Mouse (Mus musculus): ENCODE measurements around the gene Galns. TPM values are rescaled to one million over a fixed set of nuclear protein-coding genes. Genes with fewer than 3 reads are reported as not detected.

The Galns gene
- polyA plus RNA-seq, 1 experiment: 0.07 TPM

DNA sequence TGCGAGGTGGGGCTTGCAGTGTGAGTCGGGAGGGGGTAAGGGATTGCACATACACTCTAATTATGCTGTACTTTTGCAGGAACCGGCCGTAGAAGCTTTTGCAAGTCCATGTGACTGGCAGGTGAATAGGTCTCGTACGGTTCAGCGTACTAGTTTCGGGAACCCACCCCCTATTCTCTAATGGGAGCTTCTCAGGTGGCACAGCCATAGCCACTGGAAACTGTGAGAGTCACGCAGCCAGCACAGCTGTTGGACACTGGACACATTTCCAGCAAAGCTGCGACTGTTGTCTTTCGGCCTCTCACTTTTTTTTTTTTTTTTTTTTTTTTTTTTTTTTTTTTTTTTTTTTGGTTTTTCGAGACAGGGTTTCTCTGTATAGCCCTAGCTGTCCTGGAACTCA lies 4.5 kb downstream of the Galns start:
- no peaks in the 10 kb centered on the region for H3K36me3 ChIP-seq (ENCODE audit: control insufficient read depth)
- no peak overlapping the region for H3K4me3 ChIP-seq (replicated peaks)
- H3K4me1 ChIP-seq (ENCODE audit: control insufficient read depth): peaks cover 12% of the 10 kb centered on the region
- H3K27me3 ChIP-seq (ENCODE audit: control insufficient read depth): no peaks in the 10 kb centered on the region; the same call in 1 of the 2 replicates
- no peaks in the 10 kb centered on the region for H3K9me3 ChIP-seq (ENCODE audit: control insufficient read depth, low read length)
- TF ChIP-seq GATA1 (IDR thresholded peaks at IDR 0.05; ENCODE audit: low read length) (no peak), TAL1 (IDR thresholded peaks at IDR 0.05; ENCODE audit: low read length) (peak; percentile 36; the same call in 2 of the 3 replicates)

DNA sequence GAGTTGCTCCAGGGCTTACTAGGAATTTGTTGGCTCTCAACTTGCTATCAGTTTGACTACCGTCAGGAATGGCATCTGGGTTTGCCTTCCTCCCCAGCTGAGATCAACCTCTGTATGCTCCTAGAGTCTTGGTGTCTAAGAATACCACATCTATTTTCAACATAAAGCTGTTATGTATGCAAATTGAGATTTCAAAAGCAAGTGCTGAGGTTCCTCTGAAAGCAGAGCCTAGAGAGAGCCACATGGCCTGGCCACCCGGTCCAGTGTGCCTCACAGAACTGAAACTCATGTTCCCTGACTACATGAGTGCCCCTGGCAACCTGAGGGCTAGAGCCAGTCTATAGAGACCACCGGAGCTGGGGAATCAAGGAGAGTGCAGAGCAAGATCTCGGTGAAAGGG lies 5.9 kb downstream of the Galns start:
- no peaks in the 10 kb centered on the region; the same call in 1 of the 2 replicates for H3K27me3 ChIP-seq (ENCODE audit: control insufficient read depth)
- H3K4me3 ChIP-seq (replicated peaks): no peak overlapping the region
- H3K4me1 ChIP-seq (ENCODE audit: control insufficient read depth): peaks cover 2% of the 10 kb centered on the region
- TF ChIP-seq TAL1 (IDR thresholded peaks at IDR 0.05; ENCODE audit: low read length) (no peak), GATA1 (IDR thresholded peaks at IDR 0.05; ENCODE audit: low read length) (no peak)
- no peaks in the 10 kb centered on the region for H3K9me3 ChIP-seq (ENCODE audit: control insufficient read depth, low read length)
- no peaks in the 10 kb centered on the region for H3K36me3 ChIP-seq (ENCODE audit: control insufficient read depth)

DNA sequence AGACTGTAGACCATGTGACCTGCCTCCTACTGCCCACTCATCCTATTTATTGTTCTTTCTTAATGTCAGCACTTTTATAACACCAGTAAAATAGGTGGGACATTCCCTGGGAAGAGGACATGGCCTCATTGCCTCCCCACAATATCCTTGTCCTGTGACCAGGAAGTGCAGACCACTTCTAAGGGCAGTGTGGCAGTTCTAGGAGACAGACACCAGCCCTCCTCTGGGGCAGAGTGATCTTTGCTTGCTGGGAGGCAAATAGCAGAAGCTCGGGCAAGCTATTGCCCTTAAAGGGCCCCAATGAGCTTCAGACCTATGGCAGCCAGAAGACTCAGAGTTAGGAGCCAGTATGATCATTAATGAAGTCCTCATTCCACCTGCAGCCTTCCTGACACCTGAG lies 6.6 kb downstream of the Galns start:
- no peak overlapping the region for H3K4me3 ChIP-seq (replicated peaks)
- no peaks in the 10 kb centered on the region for H3K9me3 ChIP-seq (ENCODE audit: control insufficient read depth, low read length)
- no peaks in the 10 kb centered on the region; the same call in 1 of the 2 replicates for H3K27me3 ChIP-seq (ENCODE audit: control insufficient read depth)
- H3K4me1 ChIP-seq (ENCODE audit: control insufficient read depth): peaks cover 1% of the 10 kb centered on the region; the same call in 1 of the 2 replicates
- H3K36me3 ChIP-seq (ENCODE audit: control insufficient read depth): no peaks in the 10 kb centered on the region
- TF ChIP-seq GATA1 (IDR thresholded peaks at IDR 0.05; ENCODE audit: low read length) (no peak), TAL1 (IDR thresholded peaks at IDR 0.05; ENCODE audit: low read length) (no peak)

DNA sequence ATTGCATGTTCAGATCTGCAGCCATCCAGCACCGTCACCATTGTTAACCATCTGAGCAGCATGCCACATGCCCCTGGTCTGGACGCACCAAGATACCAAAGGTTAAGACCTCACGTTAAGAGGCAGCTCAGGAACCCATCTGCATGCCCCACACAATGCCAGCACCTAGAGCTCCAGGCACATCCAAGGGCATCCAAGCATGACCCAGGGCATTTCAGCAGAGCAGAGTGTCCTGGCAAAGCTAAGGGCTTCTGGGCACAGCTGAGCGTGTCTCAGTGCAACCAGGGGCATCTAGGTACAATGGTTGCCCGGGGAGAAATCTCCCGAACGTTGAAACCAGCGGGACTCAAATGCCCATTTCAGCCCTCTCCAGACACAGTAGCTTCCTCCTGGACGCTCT lies 10.6 kb downstream of the Galns start:
- Histone ChIP-seq H3K36me3 (ENCODE audit: control insufficient read depth) (no peaks in the 10 kb centered on the region), H3K27me3 (ENCODE audit: control insufficient read depth) (no peaks in the 10 kb centered on the region; the same call in 1 of the 2 replicates), H3K4me3 (replicated peaks) (no peak overlapping the region), H3K9me3 (ENCODE audit: control insufficient read depth, low read length) (no peaks in the 10 kb centered on the region), H3K4me1 (ENCODE audit: control insufficient read depth) (no peaks in the 10 kb centered on the region)
- no peak for TF ChIP-seq TAL1 (IDR thresholded peaks at IDR 0.05; ENCODE audit: low read length)
- no peak for TF ChIP-seq GATA1 (IDR thresholded peaks at IDR 0.05; ENCODE audit: low read length)

DNA sequence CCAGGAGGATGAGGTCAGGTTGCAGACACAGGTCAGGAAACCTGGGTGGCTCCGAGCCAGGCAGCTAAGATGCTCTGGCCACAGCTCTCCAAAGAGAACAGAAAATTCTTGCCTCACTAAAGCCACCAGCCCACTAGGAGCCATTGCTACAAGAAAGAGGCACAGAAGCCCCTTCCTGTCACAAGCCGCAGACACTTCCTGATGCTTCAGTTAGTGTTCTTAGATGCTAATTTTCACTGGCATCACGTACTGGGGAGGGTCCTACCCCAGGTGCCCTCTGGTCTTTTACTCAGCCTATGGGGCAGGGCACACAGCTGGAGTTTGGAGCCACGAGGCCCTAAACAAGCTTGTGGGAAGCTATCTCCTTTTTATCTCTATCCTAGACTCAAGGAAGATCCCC lies 15.2 kb downstream of the Galns start:
- no peak for TF ChIP-seq GATA1 (IDR thresholded peaks at IDR 0.05; ENCODE audit: low read length)
- TF ChIP-seq TAL1 (IDR thresholded peaks at IDR 0.05; ENCODE audit: low read length): no peak
- no peaks in the 10 kb centered on the region; the same call in 1 of the 2 replicates for H3K36me3 ChIP-seq (ENCODE audit: control insufficient read depth)
- no peaks in the 10 kb centered on the region for H3K9me3 ChIP-seq (ENCODE audit: control insufficient read depth, low read length)
- H3K27me3 ChIP-seq (ENCODE audit: control insufficient read depth): no peaks in the 10 kb centered on the region
- H3K4me1 ChIP-seq (ENCODE audit: control insufficient read depth): peaks cover 6% of the 10 kb centered on the region
- H3K4me3 ChIP-seq (replicated peaks): no peak overlapping the region

DNA sequence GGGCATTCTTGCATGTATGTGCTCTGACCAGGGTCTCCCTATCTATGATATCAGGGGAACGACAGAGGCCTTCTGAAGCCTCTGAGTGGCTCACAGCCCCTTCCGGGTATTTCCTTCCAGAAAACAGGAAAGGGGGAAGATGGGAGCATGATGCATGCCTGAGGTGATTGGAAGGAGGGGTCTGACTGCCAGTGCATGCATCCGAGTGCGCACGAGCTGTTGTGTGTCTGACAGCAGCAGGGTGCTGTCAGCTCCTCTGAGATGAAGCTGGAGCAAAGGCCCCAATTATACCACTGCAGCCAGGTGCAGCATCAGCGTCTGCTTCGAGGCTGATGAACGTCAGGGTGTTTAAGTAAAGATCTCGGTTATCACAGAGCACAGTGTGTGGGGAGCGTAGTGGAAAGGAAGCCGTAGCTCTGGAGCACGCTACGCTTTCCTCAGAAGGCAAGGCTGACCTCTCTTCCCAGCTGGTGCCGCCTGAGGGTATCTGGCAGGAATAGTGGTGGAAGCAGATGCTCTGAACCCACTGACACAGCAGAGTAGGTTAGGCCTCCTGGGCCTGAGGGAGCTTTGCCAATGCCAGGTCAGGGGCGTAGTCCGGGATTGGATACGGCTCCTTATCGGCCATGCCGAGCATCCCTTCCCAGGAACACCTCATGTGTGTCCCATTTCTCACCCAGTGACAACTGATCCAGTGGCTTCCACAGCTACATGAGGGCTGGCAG lies 17.3 kb downstream of the Galns start:
- TF ChIP-seq GATA1 (IDR thresholded peaks at IDR 0.05; ENCODE audit: low read length): no peak
- no peak for TF ChIP-seq TAL1 (IDR thresholded peaks at IDR 0.05; ENCODE audit: low read length)
- H3K36me3 ChIP-seq (ENCODE audit: control insufficient read depth): no peaks in the 10 kb centered on the region; the same call in 1 of the 2 replicates
- H3K4me1 ChIP-seq (ENCODE audit: control insufficient read depth): peaks cover 6% of the 10 kb centered on the region
- H3K9me3 ChIP-seq (ENCODE audit: control insufficient read depth, low read length): no peaks in the 10 kb centered on the region
- no peaks in the 10 kb centered on the region for H3K27me3 ChIP-seq (ENCODE audit: control insufficient read depth)
- no peak overlapping the region for H3K4me3 ChIP-seq (replicated peaks)

DNA sequence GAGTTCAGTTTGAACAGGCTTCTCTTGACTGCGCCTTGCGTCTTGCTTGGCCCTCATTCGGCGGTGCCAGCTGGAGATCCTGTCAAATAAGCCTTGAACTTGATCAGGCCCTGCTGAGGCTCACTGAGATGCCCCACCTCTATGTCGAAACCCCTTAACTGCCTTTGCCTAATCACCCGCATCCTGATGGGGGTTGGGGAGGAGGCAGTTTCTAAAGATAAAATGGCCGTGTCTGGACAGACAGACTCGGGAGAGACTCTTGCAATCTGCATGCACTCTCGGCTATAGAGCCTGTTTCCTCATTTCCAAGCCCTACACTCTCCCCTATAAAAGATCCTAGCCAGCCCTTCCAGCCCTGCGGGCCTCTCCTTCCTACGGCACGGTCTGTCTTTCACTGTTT lies 18.0 kb downstream of the Galns start:
- Histone ChIP-seq H3K27me3 (ENCODE audit: control insufficient read depth) (no peaks in the 10 kb centered on the region), H3K4me3 (replicated peaks) (no peak overlapping the region), H3K9me3 (ENCODE audit: control insufficient read depth, low read length) (no peaks in the 10 kb centered on the region), H3K4me1 (ENCODE audit: control insufficient read depth) (peaks cover 6% of the 10 kb centered on the region), H3K36me3 (ENCODE audit: control insufficient read depth) (no peaks in the 10 kb centered on the region; the same call in 1 of the 2 replicates)
- TF ChIP-seq TAL1 (IDR thresholded peaks at IDR 0.05; ENCODE audit: low read length): no peak
- TF ChIP-seq GATA1 (IDR thresholded peaks at IDR 0.05; ENCODE audit: low read length): no peak

DNA sequence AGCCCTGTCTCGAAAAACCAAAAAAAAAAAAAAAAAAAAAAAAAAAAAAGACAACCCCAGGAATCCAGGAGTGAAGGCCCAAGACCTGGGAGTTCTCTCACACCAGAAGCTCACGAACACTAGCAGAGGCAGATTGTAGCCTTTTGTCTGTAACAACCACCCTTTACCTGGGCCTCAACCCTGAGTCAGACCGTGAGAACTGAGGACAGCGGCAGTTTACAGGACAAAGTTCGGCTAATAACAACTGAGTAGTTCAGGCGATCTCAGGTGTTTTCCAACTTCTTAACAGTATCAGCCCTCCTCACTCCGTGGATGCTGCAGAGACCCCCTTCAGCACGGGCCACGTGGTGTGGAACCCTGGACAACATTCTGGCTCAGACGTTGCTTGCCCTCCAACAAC lies 24.5 kb downstream of the Galns start:
- Histone ChIP-seq H3K4me1 (ENCODE audit: control insufficient read depth) (no peaks in the 10 kb centered on the region), H3K9me3 (ENCODE audit: control insufficient read depth, low read length) (no peaks in the 10 kb centered on the region), H3K27me3 (ENCODE audit: control insufficient read depth) (peaks cover 7% of the 10 kb centered on the region), H3K36me3 (ENCODE audit: control insufficient read depth) (no peaks in the 10 kb centered on the region), H3K4me3 (replicated peaks) (no peak overlapping the region)
- TF ChIP-seq GATA1 (IDR thresholded peaks at IDR 0.05; ENCODE audit: low read length): no peak
- TF ChIP-seq TAL1 (IDR thresholded peaks at IDR 0.05; ENCODE audit: low read length): no peak; the same call in 2 of the 3 replicates

DNA sequence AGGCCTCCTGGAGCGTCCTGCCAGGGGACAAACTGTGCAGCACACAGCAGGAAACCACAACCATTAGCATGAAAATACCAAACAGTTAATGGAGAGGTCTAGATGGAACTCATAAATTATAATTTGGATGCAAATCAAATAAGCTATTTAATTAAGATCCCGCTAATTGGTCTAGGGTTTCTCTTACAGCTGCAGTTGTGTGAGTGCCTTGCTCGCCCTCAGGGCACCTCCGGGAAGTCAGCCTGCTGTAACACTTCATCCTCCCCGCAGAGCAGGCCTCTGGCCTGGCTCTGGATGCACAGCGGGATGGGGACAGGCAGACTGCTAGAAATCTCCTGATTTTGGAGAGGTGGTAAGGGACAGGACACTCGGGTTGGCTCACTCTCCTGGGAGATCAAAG lies 25.1 kb downstream of the Galns start:
- Histone ChIP-seq H3K4me1 (ENCODE audit: control insufficient read depth) (no peaks in the 10 kb centered on the region), H3K36me3 (ENCODE audit: control insufficient read depth) (no peaks in the 10 kb centered on the region), H3K9me3 (ENCODE audit: control insufficient read depth, low read length) (no peaks in the 10 kb centered on the region), H3K4me3 (replicated peaks) (no peak overlapping the region), H3K27me3 (ENCODE audit: control insufficient read depth) (peaks cover 7% of the 10 kb centered on the region)
- no peak for TF ChIP-seq GATA1 (IDR thresholded peaks at IDR 0.05; ENCODE audit: low read length)
- TF ChIP-seq TAL1 (IDR thresholded peaks at IDR 0.05; ENCODE audit: low read length): no peak

Data from erythroblast, embryonic 14.5 days (primary cell).